ENCODE assay signal across 8 mouse cellular contexts in the genomic region with DNA sequence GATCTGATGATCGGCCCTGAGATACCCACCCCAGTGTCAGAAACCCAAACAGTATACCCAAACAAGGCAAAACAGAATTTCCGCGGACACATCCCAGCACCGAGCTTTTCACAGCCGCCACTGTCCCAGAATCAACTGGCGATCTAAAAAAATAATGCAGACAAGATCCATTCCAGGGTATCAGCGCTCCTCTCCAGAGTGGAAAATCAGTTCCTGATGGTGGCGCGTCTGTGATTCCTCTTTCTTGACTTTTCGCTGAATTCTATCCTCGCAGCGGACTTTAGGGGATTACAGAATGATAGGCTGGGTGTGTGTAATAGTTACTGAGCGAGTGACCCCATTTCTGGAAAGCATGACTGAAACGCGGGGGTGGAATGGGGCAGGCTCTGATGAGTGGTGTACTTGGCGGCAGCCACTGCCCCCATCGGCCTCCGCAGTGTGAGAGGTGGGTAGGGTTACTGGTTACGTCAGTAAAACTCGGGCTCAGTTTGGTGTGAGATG. TPM values are rescaled to one million over a fixed set of nuclear protein-coding genes. Genes with fewer than 3 reads are reported as not detected.
A peak's percentile ranks its signal among the peaks of the same experiment; 100 is the strongest.
DNase-seq lines count a peak whose midpoint lies in the region; ATAC-seq lines count a peak whose summit lies in the region.

No protein-coding gene starts in this region.

- no peaks in the 10 kb centered on the region; the same call in 1 of the 2 replicates for H3K27me3 ChIP-seq in hindbrain, embryonic 11.5 days (ENCODE audit: control insufficient read depth, insufficient read depth, low read length)

- no peak overlapping the region for H3K27ac ChIP-seq in hindbrain, embryonic 11.5 days (ENCODE audit: low read depth, low read length)

- H3K4me2 ChIP-seq in hindbrain, embryonic 11.5 days (replicated peaks; ENCODE audit: low read depth, low read length): peak overlapping the region; percentile 54

- H3K9me3 ChIP-seq in hindbrain, embryonic 11.5 days (ENCODE audit: control insufficient read depth, low read length): no peaks in the 10 kb centered on the region

- H3K9ac ChIP-seq in hindbrain, embryonic 11.5 days (ENCODE audit: low read depth, low read length): peak overlapping the region; percentile 73; the same call in 1 of the 2 replicates

- 15% methylated on average over 20 of the region's 20 CpGs for WGBS in hindbrain, embryonic 11.5 days

- no peaks in the 10 kb centered on the region for H3K4me1 ChIP-seq in hindbrain, embryonic 11.5 days (replicated peaks; ENCODE audit: control insufficient read depth, insufficient read depth, low read length)

- no peaks in the 10 kb centered on the region for H3K36me3 ChIP-seq in hindbrain, embryonic 11.5 days (ENCODE audit: control insufficient read depth, insufficient read depth, low read length)

- ATAC-seq in hindbrain, embryonic 11.5 days (ENCODE audit: low FRiP score): no peak

- DNase-seq in R1 (ENCODE audit: low read depth, low spot score): peak; percentile 37
- DNase-seq in cerebellum, adult 9-11 months: peak; percentile 65
- peak; percentile 4 for DNase-seq in frontal cortex, postnatal 25 days (ENCODE audit: low spot score in 2 of 2)
- DNase-seq in hindbrain, embryonic 11.5 days (ENCODE audit: low spot score): peak; percentile 33
- peak; percentile 10 to 13 for DNase-seq in layer of hippocampus, postnatal 36 days
- peak; percentile 64 for DNase-seq in lung, postnatal 36 days
- DNase-seq in right cerebral cortex, adult 18-20 months: peak; percentile 25
- peak; percentile 20 for DNase-seq in urinary bladder, postnatal 14 days (ENCODE audit: low spot score)

- H3K4me3 ChIP-seq in hindbrain, embryonic 11.5 days (ENCODE audit: low read depth, low read length): peak overlapping the region; percentile 68

RNA-seq across cellular contexts. Expression of a gene that starts 46.9 kb away (rescaled TPM):
- polyA plus RNA-seq in hindbrain, embryonic 11.5 days (2014; fragmentation: Nextera tagmentation; extraction: Ambion mirVana): 6.2 and 8.9 TPM in 2 replicates
- 10 to 100 TPM; 30.6 to 31.8 TPM for total RNA-seq in layer of hippocampus, postnatal 36 days (2021)

Comparison
In these comparisons a context has a peak if more than half of its experiments do, and no peak if none do; other contexts are left out.
1. DNase-seq: peak in every context shown above with its lines; median percentile 65 in cerebellum, adult 9-11 months; 64 in lung, postnatal 36 days; 37 in R1; 33 in hindbrain, embryonic 11.5 days; 25 in right cerebral cortex, adult 18-20 months; 20 in urinary bladder, postnatal 14 days; 12 in layer of hippocampus, postnatal 36 days; 4 in frontal cortex, postnatal 25 days.